Mouse (Mus musculus) right cerebral cortex, adult 18-20 months (tissue): ENCODE measurements around the gene Utrn.

ENCODE experiments used
- DNase-seq: peaks from one replicate; pipeline ENCODE4 v3.0.0; 2022; ENCODE audit warnings: mixed read lengths

Gene Utrn

GRCm38 (mm10) chr10:12579048-12579447, 290.1 kb downstream of the Utrn start:
- DNase-seq: no peak

- DNase-seq: no peak
These were observed 293.2 kb downstream of the Utrn start for GRCm38 (mm10) chr10:12575849-12576435.

GRCm38 (mm10) chr10:12574760-12575159, 294.4 kb downstream of the Utrn start:
- DNase-seq: peak; percentile 4

- DNase-seq: no peak
These were observed 295.6 kb downstream of the Utrn start for GRCm38 (mm10) chr10:12573601-12574000.

GRCm38 (mm10) chr10:12572759-12573158, 296.4 kb downstream of the Utrn start:
- DNase-seq: no peak

- DNase-seq: no peak
These were observed 304.7 kb downstream of the Utrn start for GRCm38 (mm10) chr10:12564425-12564824.

- DNase-seq: no peak
These were observed 310.4 kb downstream of the Utrn start for GRCm38 (mm10) chr10:12558810-12559209.

- DNase-seq: no peak
These were observed 315.0 kb downstream of the Utrn start for GRCm38 (mm10) chr10:12554090-12554718.

GRCm38 (mm10) chr10:12552890-12553278, 316.3 kb downstream of the Utrn start:
- no peak for DNase-seq

- DNase-seq: no peak
These were observed 316.8 kb downstream of the Utrn start for GRCm38 (mm10) chr10:12552196-12552889.

GRCm38 (mm10) chr10:12551735-12552134, 317.4 kb downstream of the Utrn start:
- DNase-seq: no peak

- no peak for DNase-seq
These were observed 319.1 kb downstream of the Utrn start for GRCm38 (mm10) chr10:12549945-12550540.

- DNase-seq: no peak
These were observed 319.9 kb downstream of the Utrn start for GRCm38 (mm10) chr10:12549261-12549660.

GRCm38 (mm10) chr10:12548616-12549084, 320.5 kb downstream of the Utrn start:
- peak; percentile 21 for DNase-seq

GRCm38 (mm10) chr10:12547037-12547625, 322.0 kb downstream of the Utrn start:
- DNase-seq: no peak

- no peak for DNase-seq
These were observed 323.7 kb downstream of the Utrn start for GRCm38 (mm10) chr10:12545440-12545839.

- DNase-seq: no peak
These were observed 327.4 kb downstream of the Utrn start for GRCm38 (mm10) chr10:12541757-12542156.

GRCm38 (mm10) chr10:12535272-12535671, 333.9 kb downstream of the Utrn start:
- DNase-seq: no peak

GRCm38 (mm10) chr10:12534801-12535200, 334.4 kb downstream of the Utrn start:
- DNase-seq: no peak

- DNase-seq: no peak
These were observed 334.9 kb downstream of the Utrn start for GRCm38 (mm10) chr10:12534301-12534700.

- no peak for DNase-seq
These were observed 347.1 kb downstream of the Utrn start for GRCm38 (mm10) chr10:12522078-12522477.

GRCm38 (mm10) chr10:12518162-12518561, 351.0 kb downstream of the Utrn start:
- DNase-seq: no peak

GRCm38 (mm10) chr10:12505568-12505967, 363.6 kb downstream of the Utrn start:
- no peak for DNase-seq
